Mouse (Mus musculus): ENCODE data around the gene Steap3. TPM values are rescaled to one million over a fixed set of nuclear protein-coding genes. Genes with fewer than 3 reads are reported as not detected.

Gene Steap3
- total and polyA plus RNA-seq, 2 experiments from 2014 or later = 19.6 to 38.7 TPM

DNA sequence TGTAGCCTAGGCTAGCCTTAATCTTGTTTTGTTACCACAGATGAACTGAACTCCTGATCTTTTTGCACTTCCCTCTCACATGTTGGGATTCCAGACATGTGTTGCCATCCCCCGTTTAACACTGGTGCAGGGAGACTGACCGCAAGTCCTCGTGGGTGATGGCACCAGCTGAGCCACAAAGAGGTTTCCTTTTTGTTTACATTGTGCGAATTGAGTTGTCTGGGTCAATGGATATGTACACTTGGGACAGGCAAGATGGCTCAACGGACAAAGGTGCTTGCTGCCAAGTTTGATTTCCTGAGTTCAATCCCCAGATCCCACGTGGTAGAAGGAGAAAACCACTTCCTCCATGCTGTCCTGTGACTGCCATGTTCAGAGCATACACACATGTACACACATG is 80.2 kb downstream of the Steap3 start:
- TF ChIP-seq CTCF (IDR thresholded peaks at IDR 0.05; ENCODE audit: low read depth) (no peak), EP300 (IDR thresholded peaks at IDR 0.05; ENCODE audit: low read depth) (no peak)
- 70% methylated on average over 6 of the region's 6 CpGs for WGBS
- no peak for DNase-seq (ENCODE audit: low spot score)

DNA sequence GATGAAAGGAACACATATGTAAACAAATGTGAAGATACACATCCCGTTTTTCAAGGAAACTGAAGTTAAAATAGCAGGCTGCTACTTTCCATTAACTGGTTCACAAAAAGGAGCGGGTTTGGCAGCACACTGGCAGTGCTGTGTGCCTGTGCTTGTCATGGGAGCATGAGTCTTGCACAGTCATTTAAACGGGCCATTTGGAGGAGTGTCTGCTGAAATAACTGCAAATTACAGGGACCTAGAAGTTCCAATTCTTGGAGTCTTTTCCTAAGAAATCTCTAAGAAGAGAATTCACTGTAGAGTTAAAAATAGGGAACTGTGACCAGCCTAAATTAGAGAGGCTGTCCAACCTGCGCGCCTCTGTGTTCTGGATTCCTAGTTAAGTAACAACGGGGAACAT is 81.6 kb downstream of the Steap3 start:
- Histone ChIP-seq H3K27ac (ENCODE audit: low read depth) (no peak overlapping the region), H3K4me2 (ENCODE audit: low read depth, low read length) (no peak overlapping the region), H3K27me3 (ENCODE audit: control insufficient read depth, insufficient read depth, low read length) (no peaks in the 10 kb centered on the region), H3K9ac (replicated peaks; ENCODE audit: low read depth, low read length) (no peak overlapping the region), H3K9me3 (replicated peaks; ENCODE audit: control insufficient read depth, low read length) (no peaks in the 10 kb centered on the region), H3K4me3 (ENCODE audit: low read depth, low read length) (no peak overlapping the region), H3K4me1 (ENCODE audit: control insufficient read depth, insufficient read depth) (no peaks in the 10 kb centered on the region), H3K36me3 (replicated peaks; ENCODE audit: control insufficient read depth, insufficient read depth, low read length) (no peaks in the 10 kb centered on the region)
- no peak for DNase-seq (ENCODE audit: low spot score)
- no peak for ATAC-seq (ENCODE audit: insufficient read depth, low read depth)
- 77% methylated on average over 6 of the region's 6 CpGs for WGBS
- TF ChIP-seq EP300 (IDR thresholded peaks at IDR 0.05; ENCODE audit: low read depth) (no peak), CTCF (IDR thresholded peaks at IDR 0.05; ENCODE audit: low read depth) (no peak)

More for the DNA sequence above, 80.2 kb downstream of the Steap3 start:
- H3K36me3 ChIP-seq (replicated peaks; ENCODE audit: control insufficient read depth, insufficient read depth, low read length) = no peaks in the 10 kb centered on the region
- no peak overlapping the region for H3K4me3 ChIP-seq (ENCODE audit: low read depth, low read length)
- no peaks in the 10 kb centered on the region for H3K27me3 ChIP-seq (ENCODE audit: control insufficient read depth, insufficient read depth, low read length)
- no peak overlapping the region for H3K4me2 ChIP-seq (ENCODE audit: low read depth, low read length)
- H3K4me1 ChIP-seq (ENCODE audit: control insufficient read depth, insufficient read depth) = no peaks in the 10 kb centered on the region
- no peaks in the 10 kb centered on the region for H3K9me3 ChIP-seq (replicated peaks; ENCODE audit: control insufficient read depth, low read length)
- no peak overlapping the region for H3K27ac ChIP-seq (ENCODE audit: low read depth)
- no peak for ATAC-seq (ENCODE audit: insufficient read depth, low read depth)
- H3K9ac ChIP-seq (replicated peaks; ENCODE audit: low read depth, low read length) = no peak overlapping the region

DNA sequence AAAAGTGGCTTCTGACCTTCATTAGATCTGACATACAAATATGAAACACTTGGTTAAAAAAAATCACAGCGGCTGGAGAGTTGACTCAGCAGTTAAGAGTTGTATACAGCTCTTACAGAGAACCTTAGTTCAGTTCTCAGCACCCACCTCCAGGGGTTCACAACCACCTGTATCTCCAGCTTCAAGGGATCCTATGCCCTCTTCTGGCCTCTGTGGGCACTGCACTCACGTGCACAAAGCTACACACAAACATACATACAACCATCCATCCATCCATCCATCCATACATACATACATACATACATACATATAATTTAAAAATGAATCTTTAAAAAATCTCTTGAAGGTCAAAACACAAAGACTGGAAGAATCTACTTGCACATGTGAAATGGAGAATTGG is 82.2 kb downstream of the Steap3 start:
- TF ChIP-seq CTCF (IDR thresholded peaks at IDR 0.05; ENCODE audit: low read depth) = no peak
- no peak for TF ChIP-seq EP300 (IDR thresholded peaks at IDR 0.05; ENCODE audit: low read depth)
- no peak overlapping the region for H3K4me3 ChIP-seq (ENCODE audit: low read depth, low read length)
- 84% methylated on average over 2 of the region's 2 CpGs for WGBS

DNA sequence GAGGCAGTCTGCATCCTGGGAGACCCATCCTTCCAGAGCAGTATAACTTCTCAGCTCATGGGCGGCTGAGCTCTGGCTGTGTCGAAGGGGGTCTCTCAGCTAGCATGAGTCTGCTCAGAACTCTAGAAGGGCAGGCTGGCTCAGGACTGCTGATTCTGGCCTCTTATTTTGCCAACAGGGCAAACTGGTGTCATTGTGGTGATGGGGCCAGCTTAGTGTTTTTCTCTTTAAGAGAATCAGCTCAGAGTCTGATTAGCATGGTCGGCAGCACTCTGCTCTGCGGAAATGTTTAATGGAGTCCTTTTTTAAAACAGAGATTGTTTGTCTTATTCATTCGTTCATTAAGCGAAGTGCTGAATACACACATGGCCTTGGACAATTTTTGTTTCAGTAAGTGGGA is 83.3 kb downstream of the Steap3 start:
- Histone ChIP-seq H3K9me3 (replicated peaks; ENCODE audit: control insufficient read depth, low read length) (no peaks in the 10 kb centered on the region), H3K4me2 (ENCODE audit: low read depth, low read length) (no peak overlapping the region), H3K27me3 (ENCODE audit: control insufficient read depth, insufficient read depth, low read length) (no peaks in the 10 kb centered on the region), H3K36me3 (replicated peaks; ENCODE audit: control insufficient read depth, insufficient read depth, low read length) (no peaks in the 10 kb centered on the region), H3K27ac (ENCODE audit: low read depth) (no peak overlapping the region), H3K4me3 (ENCODE audit: low read depth, low read length) (no peak overlapping the region), H3K4me1 (ENCODE audit: control insufficient read depth, insufficient read depth) (no peaks in the 10 kb centered on the region), H3K9ac (replicated peaks; ENCODE audit: low read depth, low read length) (no peak overlapping the region)
- 91% methylated on average over 6 of the region's 6 CpGs for WGBS
- no peak for DNase-seq (ENCODE audit: low spot score)
- ATAC-seq (ENCODE audit: insufficient read depth, low read depth) = no peak
- TF ChIP-seq EP300 (IDR thresholded peaks at IDR 0.05; ENCODE audit: low read depth) (no peak), CTCF (IDR thresholded peaks at IDR 0.05; ENCODE audit: low read depth) (no peak)

More for the DNA sequence above, 82.2 kb downstream of the Steap3 start:
- H3K36me3 ChIP-seq (replicated peaks; ENCODE audit: control insufficient read depth, insufficient read depth, low read length) = no peaks in the 10 kb centered on the region
- H3K27me3 ChIP-seq (ENCODE audit: control insufficient read depth, insufficient read depth, low read length) = no peaks in the 10 kb centered on the region
- no peak overlapping the region for H3K4me2 ChIP-seq (ENCODE audit: low read depth, low read length)
- no peak for DNase-seq (ENCODE audit: low spot score)
- no peak for ATAC-seq (ENCODE audit: insufficient read depth, low read depth)
- H3K9me3 ChIP-seq (replicated peaks; ENCODE audit: control insufficient read depth, low read length) = no peaks in the 10 kb centered on the region
- H3K4me1 ChIP-seq (ENCODE audit: control insufficient read depth, insufficient read depth) = no peaks in the 10 kb centered on the region
- H3K9ac ChIP-seq (replicated peaks; ENCODE audit: low read depth, low read length) = no peak overlapping the region
- H3K27ac ChIP-seq (ENCODE audit: low read depth) = no peak overlapping the region

DNA sequence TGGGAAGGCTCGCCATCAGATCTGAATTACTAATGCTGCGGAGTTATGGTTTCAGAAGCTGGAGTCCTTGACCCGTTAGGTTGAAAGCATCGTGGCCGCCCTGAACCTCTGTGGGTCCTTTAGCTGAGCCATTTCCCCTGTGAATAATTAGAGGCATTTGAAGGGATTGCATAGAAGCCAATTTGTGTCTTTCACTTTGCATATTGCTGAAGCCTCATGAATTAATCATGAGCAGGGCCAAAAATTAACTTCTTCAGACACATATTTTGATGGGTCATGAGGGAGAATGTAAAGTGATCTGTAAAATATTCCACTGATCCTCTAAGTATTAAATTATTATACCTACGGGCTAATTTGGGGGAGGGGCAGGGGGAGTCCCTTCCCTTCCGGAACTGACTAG is 85.4 kb downstream of the Steap3 start:
- no peaks in the 10 kb centered on the region for H3K27me3 ChIP-seq (ENCODE audit: control insufficient read depth, insufficient read depth, low read length)
- H3K36me3 ChIP-seq (replicated peaks; ENCODE audit: control insufficient read depth, insufficient read depth, low read length) = no peaks in the 10 kb centered on the region
- H3K4me3 ChIP-seq (ENCODE audit: low read depth, low read length) = no peak overlapping the region
- H3K9ac ChIP-seq (replicated peaks; ENCODE audit: low read depth, low read length) = no peak overlapping the region
- no peak overlapping the region for H3K27ac ChIP-seq (ENCODE audit: low read depth)
- no peak for DNase-seq (ENCODE audit: low spot score)
- H3K9me3 ChIP-seq (replicated peaks; ENCODE audit: control insufficient read depth, low read length) = no peaks in the 10 kb centered on the region
- H3K4me1 ChIP-seq (ENCODE audit: control insufficient read depth, insufficient read depth) = no peaks in the 10 kb centered on the region
- TF ChIP-seq EP300 (IDR thresholded peaks at IDR 0.05; ENCODE audit: low read depth) (no peak), CTCF (IDR thresholded peaks at IDR 0.05; ENCODE audit: low read depth) (no peak)
- no peak for ATAC-seq (ENCODE audit: insufficient read depth, low read depth)
- WGBS = 78% methylated on average over 7 of the region's 7 CpGs
- H3K4me2 ChIP-seq (ENCODE audit: low read depth, low read length) = no peak overlapping the region

DNA sequence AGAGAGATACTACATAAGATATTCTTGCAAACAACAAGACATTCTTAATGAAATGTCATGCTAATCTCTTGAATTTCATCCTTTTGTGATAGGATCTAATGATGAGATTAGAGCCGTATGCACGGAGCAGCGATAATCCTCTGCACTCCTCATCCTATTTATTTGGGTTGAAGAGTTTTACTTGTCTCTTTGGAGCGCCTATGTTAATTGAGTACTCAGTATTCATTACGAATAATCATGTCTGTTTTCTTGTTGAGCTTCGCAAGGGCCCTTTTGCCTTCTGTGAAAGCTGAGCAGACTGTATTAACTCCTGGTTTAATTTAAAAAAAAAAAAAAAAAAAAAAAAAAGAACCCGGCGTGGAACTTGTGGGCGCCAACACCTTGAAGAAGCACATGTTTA is 85.8 kb downstream of the Steap3 start:
- Histone ChIP-seq H3K4me2 (ENCODE audit: low read depth, low read length) (no peak overlapping the region), H3K4me1 (ENCODE audit: control insufficient read depth, insufficient read depth) (no peaks in the 10 kb centered on the region), H3K27me3 (ENCODE audit: control insufficient read depth, insufficient read depth, low read length) (no peaks in the 10 kb centered on the region), H3K27ac (ENCODE audit: low read depth) (no peak overlapping the region), H3K36me3 (replicated peaks; ENCODE audit: control insufficient read depth, insufficient read depth, low read length) (no peaks in the 10 kb centered on the region), H3K9me3 (replicated peaks; ENCODE audit: control insufficient read depth, low read length) (no peaks in the 10 kb centered on the region), H3K4me3 (ENCODE audit: low read depth, low read length) (no peak overlapping the region), H3K9ac (replicated peaks; ENCODE audit: low read depth, low read length) (no peak overlapping the region)
- ATAC-seq (ENCODE audit: insufficient read depth, low read depth) (no peak), DNase-seq (ENCODE audit: low spot score) (no peak)
- WGBS = 64% methylated on average over 9 of the region's 9 CpGs
- TF ChIP-seq CTCF (IDR thresholded peaks at IDR 0.05; ENCODE audit: low read depth) (no peak), EP300 (IDR thresholded peaks at IDR 0.05; ENCODE audit: low read depth) (no peak)
